Mouse (Mus musculus): ENCODE measurements around the gene Pde4b.

- TF ChIP-seq POLR2A (IDR thresholded peaks at IDR 0.05; ENCODE audit: extremely low read depth, insufficient read depth, low read length) (no peak), CTCF (IDR thresholded peaks at IDR 0.05; ENCODE audit: extremely low read depth, insufficient read depth, low read length) (no peak)
These were observed at the start of gene Pde4b for GRCm38 (mm10) chr4:102087091-102087565.
